Mouse (Mus musculus) thymus, postnatal 0 days (tissue): ENCODE data around the gene 1600014C23Rik. TPM values are rescaled to one million over a fixed set of nuclear protein-coding genes. Genes with fewer than 3 reads are reported as not detected.

Experiments used
- DNase-seq: peaks from one replicate; pipeline ENCODE4 v3.0.0-alpha.2; 2015; ENCODE audit warnings: low spot score
- polyA plus RNA-seq: library from polyadenylated mRNA; unstranded; fragments of >200 nt; fragmentation: Nextera tagmentation; extraction: Ambion mirVana; gene quantifications from 2 replicates; pipeline ENCODE4 v1.2.1, GENCODE M21; 2015

Gene 1600014C23Rik
- polyA plus RNA-seq, 1 experiment from 2014 or later = not detected

- DNase-seq = no peak
Measured at GRCm38 (mm10) chr17:45727983-45728723, 5.5 kb downstream of the 1600014C23Rik start.

GRCm38 (mm10) chr17:45727481-45727880 is 6.2 kb downstream of the 1600014C23Rik start:
- no peak for DNase-seq

- peak; percentile 57 for DNase-seq
Measured at GRCm38 (mm10) chr17:45726249-45726648, 7.4 kb downstream of the 1600014C23Rik start.

GRCm38 (mm10) chr17:45724574-45724921 is 9.1 kb downstream of the 1600014C23Rik start:
- no peak for DNase-seq

- DNase-seq = peak; percentile 81
Measured at GRCm38 (mm10) chr17:45723732-45724573, 9.7 kb downstream of the 1600014C23Rik start.

- peak; percentile 78 for DNase-seq
Measured at GRCm38 (mm10) chr17:45718323-45718722, 15.3 kb downstream of the 1600014C23Rik start.

- no peak for DNase-seq
Measured at GRCm38 (mm10) chr17:45711525-45711924, 22.1 kb downstream of the 1600014C23Rik start.

- DNase-seq = no peak
Measured at GRCm38 (mm10) chr17:45710407-45710806, 23.2 kb downstream of the 1600014C23Rik start.

- DNase-seq = no peak
Measured at GRCm38 (mm10) chr17:45709829-45710228, 23.8 kb downstream of the 1600014C23Rik start.

- no peak for DNase-seq
Measured at GRCm38 (mm10) chr17:45708179-45708578, 25.5 kb downstream of the 1600014C23Rik start.

- DNase-seq = no peak
Measured at GRCm38 (mm10) chr17:45707376-45707775, 26.3 kb downstream of the 1600014C23Rik start.

GRCm38 (mm10) chr17:45706796-45707195 is 26.8 kb downstream of the 1600014C23Rik start:
- DNase-seq = no peak

GRCm38 (mm10) chr17:45703187-45703586 is 30.5 kb downstream of the 1600014C23Rik start:
- peak; percentile 48 for DNase-seq

GRCm38 (mm10) chr17:45702254-45702653 is 31.4 kb downstream of the 1600014C23Rik start:
- no peak for DNase-seq

- DNase-seq = no peak
Measured at GRCm38 (mm10) chr17:45701236-45701591, 32.4 kb downstream of the 1600014C23Rik start.

GRCm38 (mm10) chr17:45700496-45701235 is 33.0 kb downstream of the 1600014C23Rik start:
- DNase-seq = no peak

- DNase-seq = no peak
Measured at GRCm38 (mm10) chr17:45699039-45699740, 34.5 kb downstream of the 1600014C23Rik start.

- DNase-seq = no peak
Measured at GRCm38 (mm10) chr17:45698368-45698767, 35.3 kb downstream of the 1600014C23Rik start.

- DNase-seq = no peak
Measured at GRCm38 (mm10) chr17:45696981-45697380, 36.7 kb downstream of the 1600014C23Rik start.

GRCm38 (mm10) chr17:45695227-45696120 is 38.2 kb downstream of the 1600014C23Rik start:
- no peak for DNase-seq
